Mouse (Mus musculus) forebrain, embryonic 11.5 days (tissue): ENCODE measurements around the gene Aph1b. TPM values are rescaled to one million over a fixed set of nuclear protein-coding genes. Genes with fewer than 3 reads are reported as not detected.
A peak's percentile ranks its signal among the peaks of the same experiment; 100 is the strongest.
"Not testable (repeated sequence)": the region's sequence is repeated elsewhere in the genome, so short reads cannot be mapped to it uniquely, and the experiment has no call there.

Experiments used
- ATAC-seq: fragments of 200-750 bp; cut with Nextera tagmentation; replicated peaks from 2 replicates; pipeline ENCODE4 v1.8.0; 2017; ENCODE audit warnings: moderate TSS enrichment; ENCODE audit not compliant: low FRiP score
- DNase-seq: peaks from one replicate; pipeline ENCODE4 v3.0.0-alpha.2; 2017; ENCODE audit warnings: low spot score
- H3K27ac ChIP-seq: fragments of 300-500 bp; sonication (generic); 2 replicates; pipeline ENCODE4 v1.5.1; 2014; ENCODE audit warnings: low read depth, low read length
- H3K27me3 ChIP-seq: fragments of 300-500 bp; sonication (generic); 2 replicates; pipeline ENCODE4 v1.6.1; 2014; ENCODE audit warnings: mild to moderate bottlenecking, low read length, mixed read lengths; ENCODE audit not compliant: control insufficient read depth, insufficient read depth
- H3K36me3 ChIP-seq: fragments of 300-500 bp; sonication (generic); 2 replicates; pipeline ENCODE4 v1.6.1; 2014; ENCODE audit warnings: mild to moderate bottlenecking, low read length, moderate library complexity, mixed read lengths; ENCODE audit not compliant: control insufficient read depth, insufficient read depth
- H3K4me1 ChIP-seq: fragments of 300-500 bp; sonication (generic); replicated peaks from 2 replicates; pipeline ENCODE4 v1.6.1; 2014; ENCODE audit warnings: low read length, mixed read lengths; ENCODE audit not compliant: control insufficient read depth, insufficient read depth
- H3K4me2 ChIP-seq: fragments of 300-500 bp; sonication (generic); 2 replicates; pipeline ENCODE4 v1.6.1; 2014; ENCODE audit warnings: low read depth, mild to moderate bottlenecking, low read length, moderate library complexity, mixed read lengths; ENCODE audit not compliant: severe bottlenecking
- H3K4me3 ChIP-seq: fragments of 300-500 bp; sonication (generic); 2 replicates; pipeline ENCODE4 v1.5.1; 2014; ENCODE audit warnings: low read depth, low read length
- H3K9ac ChIP-seq: fragments of 300-500 bp; sonication (generic); 2 replicates; pipeline ENCODE4 v1.6.1; 2014; ENCODE audit warnings: low read length
- H3K9me3 ChIP-seq: fragments of 300-500 bp; sonication (generic); 2 replicates; pipeline ENCODE4 v1.6.1; 2016; ENCODE audit warnings: low read length, mixed read lengths; ENCODE audit not compliant: control insufficient read depth
- WGBS: fragments of 180-500 bp; shearing (Covaris S2); extraction: QIAGEN DNeasy Blood & Tissue Kit; methylation state at CpG from one replicate; pipeline ENCODE4 v1.1.7; 2014; 5-methylcytosine and 5-hydroxymethylcytosine counted together
- polyA plus RNA-seq: library from polyadenylated mRNA; unstranded; fragments of >200 nt; fragmentation: Nextera tagmentation; extraction: Ambion mirVana; gene quantifications from 2 replicates; pipeline ENCODE4 v1.2.1, GENCODE M21; 2014

Gene Aph1b
- 16.1 and 17.6 TPM in 2 replicates for polyA plus RNA-seq

- H3K27me3 ChIP-seq = no peaks in the 10 kb centered on the region
- peak within 1 kb of the TSS; percentile 82 for H3K4me2 ChIP-seq
- under 1% methylated on average over 39 of the region's 42 CpGs for WGBS
- peak within 1 kb of the TSS; percentile 76 for H3K9ac ChIP-seq
- H3K9me3 ChIP-seq = no peaks in the 10 kb centered on the region
- no peaks in the 10 kb centered on the region for H3K36me3 ChIP-seq
- DNase-seq (peak; percentile 99), ATAC-seq (peak; percentile 99)
- peaks cover 5% of the 10 kb centered on the region; the same call in 1 of the 2 replicates for H3K4me1 ChIP-seq
- peak within 1 kb of the TSS; percentile 66 for H3K4me3 ChIP-seq
- peak within 1 kb of the TSS; percentile 70 for H3K27ac ChIP-seq
Measured at GRCm38 (mm10) chr9:66795464-66796324, at the start of gene Aph1b. Aph1b (minus strand) TSS chr9:66795490.

- DNase-seq = no peak
- Histone ChIP-seq H3K4me1 (peaks cover 5% of the 10 kb centered on the region), H3K9ac (peak overlapping the region; percentile 40; the same call in 1 of the 2 replicates), H3K9me3 (no peaks in the 10 kb centered on the region), H3K27ac (peak overlapping the region; percentile 4; the same call in 1 of the 2 replicates), H3K4me3 (peak overlapping the region; percentile 60), H3K36me3 (no peaks in the 10 kb centered on the region), H3K4me2 (peak overlapping the region; percentile 84), H3K27me3 (peaks cover 6% of the 10 kb centered on the region; the same call in 1 of the 2 replicates)
- 0% methylated on average over 24 of the region's 24 CpGs for WGBS
- ATAC-seq = peak; percentile 80; the same call in 1 of the 2 replicates
Measured at GRCm38 (mm10) chr9:66835097-66835480, 39.8 kb upstream of the Aph1b start.

- Histone ChIP-seq H3K4me2 (peak within 1 kb of the TSS; percentile 84), H3K9me3 (no peaks in the 10 kb centered on the region), H3K4me3 (peak within 1 kb of the TSS; percentile 60), H3K4me1 (peaks cover 5% of the 10 kb centered on the region), H3K36me3 (no peaks in the 10 kb centered on the region), H3K9ac (peak within 1 kb of the TSS; percentile 55), H3K27ac (peak within 1 kb of the TSS; percentile 4; the same call in 1 of the 2 replicates), H3K27me3 (peaks cover 6% of the 10 kb centered on the region; the same call in 1 of the 2 replicates)
- DNase-seq (peak; percentile 99), ATAC-seq (peak; percentile 99)
- WGBS = under 1% methylated on average over 58 of the region's 58 CpGs
Measured at GRCm38 (mm10) chr9:66834318-66835096, 39.2 kb upstream of the Aph1b start, which contains the start of gene Aph1c. Aph1c (minus strand) TSS chr9:66834726.

- Histone ChIP-seq H3K9ac (no peak overlapping the region), H3K36me3 (no peaks in the 10 kb centered on the region), H3K4me2 (peak overlapping the region; percentile 84), H3K9me3 (no peaks in the 10 kb centered on the region), H3K27me3 (peaks cover 6% of the 10 kb centered on the region; the same call in 1 of the 2 replicates), H3K4me1 (peaks cover 5% of the 10 kb centered on the region), H3K27ac (no peak overlapping the region), H3K4me3 (peak overlapping the region; percentile 60)
- 14% methylated on average over 7 of the region's 7 CpGs for WGBS
- DNase-seq = no peak
- ATAC-seq = no peak
Measured at GRCm38 (mm10) chr9:66833851-66834250, 38.6 kb upstream of the Aph1b start.

GRCm38 (mm10) chr9:66832366-66832908, 37.1 kb upstream of the Aph1b start:
- Histone ChIP-seq H3K9ac (no peak overlapping the region), H3K27me3 (peaks cover 6% of the 10 kb centered on the region; the same call in 1 of the 2 replicates), H3K4me3 (no peak overlapping the region), H3K4me1 (peaks cover 5% of the 10 kb centered on the region), H3K4me2 (no peak overlapping the region), H3K9me3 (no peaks in the 10 kb centered on the region), H3K27ac (no peak overlapping the region), H3K36me3 (no peaks in the 10 kb centered on the region)
- DNase-seq (no peak), ATAC-seq (no peak)
- WGBS = 65% methylated on average over 4 of the region's 4 CpGs

- DNase-seq (no peak), ATAC-seq (no peak)
- Histone ChIP-seq H3K4me3 (no peak overlapping the region), H3K27ac (no peak overlapping the region), H3K36me3 (no peaks in the 10 kb centered on the region), H3K4me2 (no peak overlapping the region), H3K4me1 (no peaks in the 10 kb centered on the region), H3K27me3 (no peaks in the 10 kb centered on the region), H3K9me3 (no peaks in the 10 kb centered on the region), H3K9ac (no peak overlapping the region)
- WGBS = 52% methylated on average over 1 of the region's 1 CpGs
Measured at GRCm38 (mm10) chr9:66825990-66826389, 30.7 kb upstream of the Aph1b start.

- H3K4me3 ChIP-seq, H3K9ac ChIP-seq, H3K27me3 ChIP-seq, ATAC-seq, H3K36me3 ChIP-seq, H3K4me2 ChIP-seq, H3K9me3 ChIP-seq, H3K27ac ChIP-seq, H3K4me1 ChIP-seq, DNase-seq: not testable (repeated sequence)
- no CpG with 5 or more reads among the region's 5 CpGs for WGBS
Measured at GRCm38 (mm10) chr9:66822255-66822654, 27.0 kb upstream of the Aph1b start.

GRCm38 (mm10) chr9:66820996-66821395, 25.7 kb upstream of the Aph1b start:
- H3K9ac ChIP-seq = no peak overlapping the region
- no peaks in the 10 kb centered on the region for H3K36me3 ChIP-seq
- ATAC-seq (no peak), DNase-seq (no peak)
- no peak overlapping the region for H3K4me2 ChIP-seq
- H3K27me3 ChIP-seq = no peaks in the 10 kb centered on the region
- H3K4me1 ChIP-seq = no peaks in the 10 kb centered on the region
- no peaks in the 10 kb centered on the region for H3K9me3 ChIP-seq
- WGBS = 86% methylated on average over 5 of the region's 5 CpGs
- H3K27ac ChIP-seq = no peak overlapping the region
- no peak overlapping the region for H3K4me3 ChIP-seq
